Mouse (Mus musculus): ENCODE results near the gene Hnrnpr. TPM values are rescaled to one million over a fixed set of nuclear protein-coding genes. Genes with fewer than 3 reads are reported as not detected.

The Hnrnpr gene
- total RNA-seq, 1 experiment: 73.4 TPM

DNA sequence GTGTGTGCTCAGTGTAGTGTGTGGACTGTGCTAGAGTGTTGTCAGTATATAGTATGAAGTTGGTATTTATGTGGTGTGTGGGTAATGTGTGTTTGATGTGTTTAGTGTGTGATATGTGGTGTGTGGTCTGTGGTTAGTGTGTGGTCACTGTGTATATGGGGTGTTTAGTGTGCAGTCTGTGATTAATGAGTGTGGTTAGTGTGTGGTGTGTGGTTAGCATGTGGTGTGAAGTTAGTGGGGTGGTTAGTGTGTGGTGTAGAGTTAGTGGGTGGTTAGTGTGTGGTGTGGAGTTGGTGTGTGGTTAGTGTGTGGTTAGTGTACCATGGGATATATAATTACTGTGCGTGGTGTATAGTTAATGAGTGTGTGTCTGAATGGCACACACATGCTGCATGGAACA lies 41.8 kb upstream of the Hnrnpr start:
- in situ Hi-C loops (cut with MboI; ENCODE audit: low sequenced_read_pairs in 2 of 2, unreplicated experiment in 2 of 2): no loop called here
- TF ChIP-seq ZNF384 (IDR thresholded peaks at IDR 0.05; ENCODE audit: low read depth, low read length) (no peak), HCFC1 (IDR thresholded peaks at IDR 0.05; ENCODE audit: borderline replicate concordance, insufficient read depth, low read length) (no peak), ZC3H11A (IDR thresholded peaks at IDR 0.05; ENCODE audit: borderline replicate concordance, low read depth, low read length) (no peak), CHD2 (IDR thresholded peaks at IDR 0.05; ENCODE audit: low read depth, low read length) (no peak), MAFK (IDR thresholded peaks at IDR 0.05; ENCODE audit: insufficient read depth, low read depth, low read length) (no peak)
- Histone ChIP-seq H3K4me1 (ENCODE audit: control insufficient read depth in 2 of 2, insufficient read depth in 2 of 2, low read length in 2 of 2, poor library complexity in 1 of 2) (no peaks in the 10 kb centered on the region), H3K9ac (ENCODE audit: insufficient read depth, low read depth, low read length, poor library complexity, severe bottlenecking) (no peak overlapping the region), H3K27ac (ENCODE audit: insufficient read depth, low read depth, low read length, poor library complexity, severe bottlenecking) (no peak overlapping the region), H3K4me3 (ENCODE audit: insufficient read depth in 1 of 2, low read depth in 1 of 2, low read length in 2 of 2, poor library complexity in 1 of 2, severe bottlenecking in 1 of 2) (no peak overlapping the region), H3K36me3 (ENCODE audit: control insufficient read depth, insufficient read depth, low read length, poor library complexity, severe bottlenecking) (peaks cover 49% of the 10 kb centered on the region), H3K9me3 (ENCODE audit: control insufficient read depth, insufficient read depth, low read depth, low read length) (no peaks in the 10 kb centered on the region)
- DNase-seq (ENCODE audit: low read depth, low spot score): no peak

DNA sequence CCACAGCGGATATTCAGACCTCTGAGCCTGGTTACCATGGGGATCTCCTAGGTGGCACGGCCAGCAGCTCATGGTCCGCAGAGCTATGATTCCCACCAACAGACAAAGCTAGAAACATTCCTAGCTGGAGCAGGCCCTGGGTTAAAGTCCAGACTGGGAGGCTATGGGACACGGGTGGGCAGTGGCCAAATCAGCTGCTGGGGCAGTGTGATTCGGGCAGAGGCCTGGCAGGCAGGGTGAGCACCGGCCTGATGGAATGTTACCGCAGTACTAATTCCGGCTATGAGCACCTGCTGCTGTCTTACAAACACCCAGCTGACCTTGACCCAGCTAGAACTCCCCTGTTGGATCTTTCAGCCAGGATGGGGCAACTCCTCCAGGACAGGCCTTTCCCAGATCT lies 40.1 kb upstream of the Hnrnpr start:
- Histone ChIP-seq H3K9ac (ENCODE audit: insufficient read depth, low read depth, low read length, poor library complexity, severe bottlenecking) (no peak overlapping the region), H3K4me3 (ENCODE audit: insufficient read depth in 1 of 2, low read depth in 1 of 2, low read length in 2 of 2, poor library complexity in 1 of 2, severe bottlenecking in 1 of 2) (no peak overlapping the region), H3K36me3 (ENCODE audit: control insufficient read depth, insufficient read depth, low read length, poor library complexity, severe bottlenecking) (peaks cover 57% of the 10 kb centered on the region), H3K4me1 (ENCODE audit: control insufficient read depth in 2 of 2, insufficient read depth in 2 of 2, low read length in 2 of 2, poor library complexity in 1 of 2) (no peaks in the 10 kb centered on the region), H3K9me3 (ENCODE audit: control insufficient read depth, insufficient read depth, low read depth, low read length) (no peaks in the 10 kb centered on the region), H3K27ac (ENCODE audit: insufficient read depth, low read depth, low read length, poor library complexity, severe bottlenecking) (no peak overlapping the region)
- no peak for TF ChIP-seq HCFC1 (IDR thresholded peaks at IDR 0.05; ENCODE audit: borderline replicate concordance, insufficient read depth, low read length)
- TF ChIP-seq ZC3H11A (IDR thresholded peaks at IDR 0.05; ENCODE audit: borderline replicate concordance, low read depth, low read length): no peak
- no peak for TF ChIP-seq CHD2 (IDR thresholded peaks at IDR 0.05; ENCODE audit: low read depth, low read length)
- no peak for TF ChIP-seq MAFK (IDR thresholded peaks at IDR 0.05; ENCODE audit: insufficient read depth, low read depth, low read length)
- no peak for TF ChIP-seq ZNF384 (IDR thresholded peaks at IDR 0.05; ENCODE audit: low read depth, low read length)
- in situ Hi-C loops (cut with MboI; ENCODE audit: low sequenced_read_pairs in 2 of 2, unreplicated experiment in 2 of 2): no loop called here
- no peak for DNase-seq (ENCODE audit: low read depth, low spot score)

DNA sequence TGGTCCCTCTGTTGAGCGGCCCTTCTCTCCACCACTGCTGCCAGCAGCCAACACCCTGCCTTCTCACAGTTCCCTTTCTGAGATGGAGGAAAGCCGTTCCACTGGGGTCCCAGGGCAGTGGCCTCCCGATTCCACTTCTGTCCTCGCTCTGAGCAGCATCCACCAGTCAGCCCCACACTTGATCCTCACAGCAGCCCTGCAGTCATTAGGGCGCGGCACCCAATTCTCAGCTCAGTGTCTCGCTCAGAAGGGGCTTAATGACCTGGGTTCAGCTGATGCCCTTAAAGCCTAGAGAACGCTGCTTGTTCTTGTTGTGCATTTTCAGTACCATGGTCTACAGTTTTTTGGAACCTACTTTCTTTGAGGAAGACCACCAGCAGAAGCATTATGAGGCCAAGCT lies 29.6 kb upstream of the Hnrnpr start:
- Histone ChIP-seq H3K27ac (ENCODE audit: insufficient read depth, low read depth, low read length, poor library complexity, severe bottlenecking) (no peak overlapping the region), H3K9ac (ENCODE audit: insufficient read depth, low read depth, low read length, poor library complexity, severe bottlenecking) (no peak overlapping the region), H3K4me1 (ENCODE audit: control insufficient read depth in 2 of 2, insufficient read depth in 2 of 2, low read length in 2 of 2, poor library complexity in 1 of 2) (peaks cover 0 to 9% of the 10 kb centered on the region in 2 experiments; a peak in 2 of 4 replicates), H3K9me3 (ENCODE audit: control insufficient read depth, insufficient read depth, low read depth, low read length) (no peaks in the 10 kb centered on the region), H3K36me3 (ENCODE audit: control insufficient read depth, insufficient read depth, low read length, poor library complexity, severe bottlenecking) (peaks cover 5% of the 10 kb centered on the region), H3K4me3 (ENCODE audit: insufficient read depth in 1 of 2, low read depth in 1 of 2, low read length in 2 of 2, poor library complexity in 1 of 2, severe bottlenecking in 1 of 2) (no peak overlapping the region)
- DNase-seq (ENCODE audit: low read depth, low spot score): no peak
- in situ Hi-C loops (cut with MboI; ENCODE audit: low sequenced_read_pairs in 2 of 2, unreplicated experiment in 2 of 2): no loop called here
- no peak for TF ChIP-seq ZC3H11A (IDR thresholded peaks at IDR 0.05; ENCODE audit: borderline replicate concordance, low read depth, low read length)

DNA sequence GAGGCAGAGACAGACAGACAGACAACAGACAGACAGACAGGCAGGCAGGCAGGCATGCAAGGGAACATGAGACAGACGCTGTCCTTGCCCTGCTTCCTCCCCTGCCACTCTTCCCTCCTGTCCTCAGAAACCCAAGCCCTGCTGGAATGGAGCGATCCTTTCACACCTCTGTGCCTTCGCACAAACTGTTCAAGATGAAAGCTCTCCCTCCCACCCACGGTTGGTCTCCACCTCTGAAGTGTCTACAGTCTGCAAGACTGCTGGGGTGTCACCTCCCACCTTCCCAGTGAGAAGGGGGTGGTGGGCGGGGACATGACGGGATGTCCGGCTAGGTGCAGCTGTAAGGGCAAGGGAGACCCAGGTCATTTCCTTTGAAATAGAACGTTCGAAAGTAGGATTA lies 29.1 kb upstream of the Hnrnpr start:
- Histone ChIP-seq H3K4me3 (ENCODE audit: insufficient read depth in 1 of 2, low read depth in 1 of 2, low read length in 2 of 2, poor library complexity in 1 of 2, severe bottlenecking in 1 of 2) (no peak overlapping the region), H3K9ac (ENCODE audit: insufficient read depth, low read depth, low read length, poor library complexity, severe bottlenecking) (no peak overlapping the region), H3K4me1 (ENCODE audit: control insufficient read depth in 2 of 2, insufficient read depth in 2 of 2, low read length in 2 of 2, poor library complexity in 1 of 2) (peaks cover 0 to 6% of the 10 kb centered on the region in 2 experiments; a peak in 2 of 4 replicates), H3K36me3 (ENCODE audit: control insufficient read depth, insufficient read depth, low read length, poor library complexity, severe bottlenecking) (peaks cover under 1% of the 10 kb centered on the region), H3K9me3 (ENCODE audit: control insufficient read depth, insufficient read depth, low read depth, low read length) (no peaks in the 10 kb centered on the region), H3K27ac (ENCODE audit: insufficient read depth, low read depth, low read length, poor library complexity, severe bottlenecking) (no peak overlapping the region)
- TF ChIP-seq MAFK (IDR thresholded peaks at IDR 0.05; ENCODE audit: insufficient read depth, low read depth, low read length) (no peak), ZNF384 (IDR thresholded peaks at IDR 0.05; ENCODE audit: low read depth, low read length) (no peak), ZC3H11A (IDR thresholded peaks at IDR 0.05; ENCODE audit: borderline replicate concordance, low read depth, low read length) (no peak), HCFC1 (IDR thresholded peaks at IDR 0.05; ENCODE audit: borderline replicate concordance, insufficient read depth, low read length) (no peak), CHD2 (IDR thresholded peaks at IDR 0.05; ENCODE audit: low read depth, low read length) (no peak)
- in situ Hi-C loops (cut with MboI; ENCODE audit: low sequenced_read_pairs in 2 of 2, unreplicated experiment in 2 of 2): no loop called here
- no peak for DNase-seq (ENCODE audit: low read depth, low spot score)
